8 mouse cellular contexts compared by ENCODE assay signal in genomic region chr4:62263133-62263844, GRCm38 (mm10). TPM values are rescaled to one million over a fixed set of nuclear protein-coding genes. Genes with fewer than 3 reads are reported as not detected.
A peak's percentile ranks its signal among the peaks of the same experiment; 100 is the strongest.
DNase-seq lines count a peak whose midpoint lies in the region; ATAC-seq lines count a peak whose summit lies in the region.

No protein-coding gene starts in this region.

- intact Hi-C loops in left cerebral cortex, postnatal 4 days (cut with DNase I), result no loop called here
- intact Hi-C loops in left cerebral cortex, postnatal 36 days (cut with DNase I), result no loop called here

- peak; percentile 42 for DNase-seq in embryo, embryonic 10 days (ENCODE audit: low spot score)
- no peak for DNase-seq in embryo, embryonic 9.5 days (ENCODE audit: extremely low spot score)
- DNase-seq in left cerebral cortex, postnatal 4 days, result peak; percentile 66
- no peak for DNase-seq in left cerebral cortex, postnatal 36 days (ENCODE audit: low spot score in 2 of 2)
- peak; percentile 60 for DNase-seq in brain, adult 2 months (ENCODE audit: low read depth, low spot score)
- no peak for DNase-seq in adrenal gland, adult 8-10 months
- DNase-seq in urinary bladder, postnatal 25 days (ENCODE audit: low spot score), result no peak

- ATAC-seq in megakaryocyte progenitor cell, adult 5-6 weeks (replicated peaks; ENCODE audit: poor library complexity), result 0 out of 2 replicates have a peak, but pooled peaks have one; percentile 36

RNA-seq across cellular contexts. Expression of gene Slc31a2, which starts 0.9 kb away (rescaled TPM):
- 10 to 100 TPM in 1 of 2 experiments, 1 to 10 TPM in 1; 9.5 to 12.2 TPM for total RNA-seq in left cerebral cortex, postnatal 4 days (2021)
- 1 to 10 TPM; 6.7 to 8.7 TPM for total RNA-seq in left cerebral cortex, postnatal 36 days (2021)
- 16.9 and 21.8 TPM in 2 replicates for total RNA-seq in megakaryocyte progenitor cell, adult 5-6 weeks (2015)
- total RNA-seq in megakaryocyte progenitor cell, adult 5-6 weeks (2017), result 18.6 and 23.0 TPM in 2 replicates
- 10 to 100 TPM; 41.7 to 74.1 (median 56.4) TPM for total RNA-seq in adrenal gland, adult 8-10 months (2022)

RNA-seq across cellular contexts. Expression of gene Zfp37, which starts 32.4 kb away (rescaled TPM):
- 10 to 100 TPM; 24.7 to 24.8 TPM for total RNA-seq in left cerebral cortex, postnatal 4 days (2021)
- 10 to 100 TPM; 22.0 to 22.2 TPM for total RNA-seq in left cerebral cortex, postnatal 36 days (2021)
- total RNA-seq in megakaryocyte progenitor cell, adult 5-6 weeks (2015), result 0.54 TPM in 1 of 2 replicates, not detected in the other
- not detected in 2 replicates for total RNA-seq in megakaryocyte progenitor cell, adult 5-6 weeks (2017)
- total RNA-seq in adrenal gland, adult 8-10 months (2022), result 10 to 100 TPM in 2 of 4 experiments, 1 to 10 TPM in 2; 7.0 to 10.9 (median 9.2) TPM

Comparison
In these comparisons a context has a peak if more than half of its experiments do, and no peak if none do; other contexts are left out.
1. DNase-seq: peak in embryo, embryonic 10 days (single experiment), left cerebral cortex, postnatal 4 days (single experiment) and brain, adult 2 months (single experiment); none in embryo, embryonic 9.5 days (single experiment), left cerebral cortex, postnatal 36 days (0 of 2), adrenal gland, adult 8-10 months (single experiment) and urinary bladder, postnatal 25 days (single experiment).
2. RNA of gene Zfp37, which starts 32.4 kb away (total RNA-seq): 24.7 to 24.8 TPM in left cerebral cortex, postnatal 4 days, 22.0 to 22.2 TPM in left cerebral cortex, postnatal 36 days and 7.0 to 10.9 TPM in adrenal gland, adult 8-10 months; 0.54 TPM in megakaryocyte progenitor cell, adult 5-6 weeks; every median in the first group is over 4 times any median in the second.